Mouse (Mus musculus): ENCODE results near the gene Olfr547.
"Not testable (repeated sequence)": the region's sequence is repeated elsewhere in the genome, so short reads cannot be mapped to it uniquely, and the experiment has no call there.

Olfr547 gene

GRCm38 (mm10) chr7:102534449-102534848, at the start of gene Olfr547:
Gene Olfr547, plus strand, starts transcription at chr7:102534749.
- DNase-seq (ENCODE audit: low spot score) = no peak

DNA sequence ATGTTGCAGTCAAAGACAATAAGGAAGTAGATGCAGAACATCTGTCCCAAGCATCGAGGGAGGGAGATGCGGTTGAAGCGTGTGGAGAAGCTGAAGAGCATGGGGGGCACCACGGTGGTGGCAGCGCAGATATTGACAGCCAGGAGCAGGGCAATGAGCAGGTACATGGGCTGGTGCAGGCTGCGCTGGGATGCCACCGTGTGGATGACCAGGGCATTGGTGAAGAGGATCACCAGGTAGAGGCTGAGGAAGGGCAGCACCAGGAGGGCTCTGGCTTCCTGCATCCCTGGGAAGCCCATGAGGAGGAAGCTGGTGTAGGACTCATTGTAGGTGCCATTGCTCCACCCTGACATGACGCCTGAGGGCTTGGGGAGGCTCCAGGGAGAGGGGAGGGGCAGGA, 49.8 kb upstream of the Olfr547 start:
- DNase-seq (ENCODE audit: low spot score) = not testable (repeated sequence)

DNA sequence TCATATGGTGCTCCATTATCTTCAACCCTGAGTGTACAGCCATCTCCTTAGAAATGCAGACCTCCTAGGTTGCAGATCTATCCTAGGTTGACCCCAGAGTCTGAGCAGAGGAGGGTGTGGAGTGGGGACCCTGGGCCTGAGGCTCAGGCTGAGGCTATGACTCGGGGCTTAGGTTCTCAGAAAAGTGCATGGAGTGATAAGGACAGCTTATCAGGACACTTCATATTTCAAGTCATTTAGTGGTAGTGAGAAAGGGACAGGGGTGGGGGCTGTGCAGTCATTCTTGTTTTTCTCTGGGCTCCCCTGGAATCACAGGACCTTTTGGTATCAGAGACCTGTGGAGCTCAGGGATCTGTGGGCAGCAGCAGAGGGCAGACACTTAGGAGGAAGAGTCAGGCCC, 48.4 kb upstream of the Olfr547 start:
- DNase-seq (ENCODE audit: low spot score) = no peak

GRCm38 (mm10) chr7:102488161-102488560, 46.4 kb upstream of the Olfr547 start, which contains the start of gene Olfr544:
Gene Olfr544, minus strand, starts transcription at chr7:102488313.
- DNase-seq (ENCODE audit: low spot score) = no peak

- not testable (repeated sequence) for DNase-seq (ENCODE audit: low spot score)
These were observed 40.1 kb upstream of the Olfr547 start for GRCm38 (mm10) chr7:102494416-102494815.

DNA sequence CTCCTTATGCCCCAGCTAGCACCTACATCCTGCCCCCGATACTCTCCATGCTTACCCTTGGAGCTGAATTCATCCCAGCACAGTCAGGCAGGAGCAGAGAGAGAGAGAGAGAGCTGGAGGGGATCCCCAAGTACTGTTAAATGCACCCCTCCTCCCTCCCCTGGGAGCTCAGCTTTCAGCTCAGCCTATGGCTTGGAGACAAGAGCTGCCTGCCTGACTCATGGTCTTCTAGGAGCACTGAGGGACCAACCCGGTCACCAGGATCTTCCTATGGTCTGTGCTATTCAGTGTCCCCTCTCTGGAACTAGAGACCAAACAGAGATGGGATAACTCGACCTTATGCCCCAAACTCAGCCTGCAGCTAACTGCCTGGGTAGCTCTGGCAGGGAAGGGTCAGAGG, 35.1 kb upstream of the Olfr547 start, which contains the start of gene Olfr545:
Gene Olfr545 (minus strand): TSS at position 101 of the 400 bp plus-strand sequence.
- DNase-seq (ENCODE audit: low spot score) = no peak

GRCm38 (mm10) chr7:102501986-102502385, 32.6 kb upstream of the Olfr547 start:
- DNase-seq (ENCODE audit: low spot score) = no peak

GRCm38 (mm10) chr7:102506848-102507247, 27.7 kb upstream of the Olfr547 start:
- peak; percentile 86 for DNase-seq (ENCODE audit: low spot score)

GRCm38 (mm10) chr7:102508066-102508465, 26.5 kb upstream of the Olfr547 start:
- no peak for DNase-seq (ENCODE audit: low spot score)

DNA sequence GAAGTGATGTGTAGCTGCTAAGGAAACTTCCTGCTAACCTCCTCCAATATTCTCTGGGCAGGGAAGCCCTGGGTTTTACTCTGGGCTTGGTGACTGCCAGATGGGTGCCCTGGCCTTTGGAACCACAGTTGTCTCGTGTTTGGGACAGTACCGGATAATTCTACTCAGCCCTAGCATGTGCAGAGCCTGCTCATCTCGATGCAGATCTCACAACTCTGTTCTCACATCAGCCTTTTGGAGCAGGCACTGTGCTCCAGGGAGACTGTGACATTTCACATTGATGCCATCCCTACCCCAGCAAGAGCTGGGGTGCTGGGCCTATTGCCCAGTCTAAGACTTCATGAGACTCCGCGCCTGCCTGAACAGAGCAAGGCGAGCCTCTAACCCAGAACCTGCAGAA, 25.9 kb upstream of the Olfr547 start:
- no peak for DNase-seq (ENCODE audit: low spot score)

DNA sequence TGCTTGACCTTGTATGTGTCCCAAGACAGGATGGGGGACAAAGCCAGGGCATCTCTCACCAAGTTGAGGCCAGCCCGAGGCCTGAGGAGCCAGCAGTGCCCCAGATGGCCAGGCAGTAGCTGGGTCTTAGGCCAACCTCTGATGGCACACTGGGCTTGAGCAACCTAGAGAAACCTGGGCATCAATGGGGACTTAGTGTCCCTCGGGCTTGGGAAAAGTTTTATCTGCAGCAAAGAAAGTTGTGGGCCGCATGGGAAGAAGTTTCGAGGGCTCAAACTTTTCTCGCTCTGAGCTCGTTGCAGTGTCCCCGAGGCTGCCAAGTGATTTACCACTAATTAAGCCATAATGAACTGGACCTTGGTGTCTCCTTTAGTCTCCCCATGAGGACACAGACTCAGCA, 24.8 kb upstream of the Olfr547 start:
- DNase-seq (ENCODE audit: low spot score) = no peak

GRCm38 (mm10) chr7:102511927-102512326, 22.6 kb upstream of the Olfr547 start:
- DNase-seq (ENCODE audit: low spot score) = no peak

- peak; percentile 91 for DNase-seq (ENCODE audit: low spot score)
These were observed 21.6 kb upstream of the Olfr547 start for GRCm38 (mm10) chr7:102512814-102513435.

DNA sequence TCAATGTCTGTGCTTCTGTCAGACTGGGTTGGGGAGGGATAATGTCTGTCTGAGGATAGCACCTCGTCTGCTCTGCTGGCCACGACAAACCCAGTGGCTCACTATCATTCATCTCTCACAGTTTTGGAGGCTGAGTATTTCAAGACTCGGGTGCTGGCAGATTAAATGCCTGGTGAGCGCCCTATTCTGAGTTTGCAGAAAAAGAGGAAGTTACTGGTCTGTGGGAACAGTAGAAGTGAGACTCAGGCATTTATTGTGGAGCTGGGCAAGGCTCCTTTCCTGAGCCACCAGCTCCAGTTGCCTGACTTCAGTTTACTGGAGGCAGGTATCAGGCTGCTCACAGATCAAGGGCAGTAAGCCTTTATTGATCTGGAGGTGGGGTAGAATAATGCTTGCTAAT, 20.4 kb upstream of the Olfr547 start:
- DNase-seq (ENCODE audit: low spot score) = no peak

DNA sequence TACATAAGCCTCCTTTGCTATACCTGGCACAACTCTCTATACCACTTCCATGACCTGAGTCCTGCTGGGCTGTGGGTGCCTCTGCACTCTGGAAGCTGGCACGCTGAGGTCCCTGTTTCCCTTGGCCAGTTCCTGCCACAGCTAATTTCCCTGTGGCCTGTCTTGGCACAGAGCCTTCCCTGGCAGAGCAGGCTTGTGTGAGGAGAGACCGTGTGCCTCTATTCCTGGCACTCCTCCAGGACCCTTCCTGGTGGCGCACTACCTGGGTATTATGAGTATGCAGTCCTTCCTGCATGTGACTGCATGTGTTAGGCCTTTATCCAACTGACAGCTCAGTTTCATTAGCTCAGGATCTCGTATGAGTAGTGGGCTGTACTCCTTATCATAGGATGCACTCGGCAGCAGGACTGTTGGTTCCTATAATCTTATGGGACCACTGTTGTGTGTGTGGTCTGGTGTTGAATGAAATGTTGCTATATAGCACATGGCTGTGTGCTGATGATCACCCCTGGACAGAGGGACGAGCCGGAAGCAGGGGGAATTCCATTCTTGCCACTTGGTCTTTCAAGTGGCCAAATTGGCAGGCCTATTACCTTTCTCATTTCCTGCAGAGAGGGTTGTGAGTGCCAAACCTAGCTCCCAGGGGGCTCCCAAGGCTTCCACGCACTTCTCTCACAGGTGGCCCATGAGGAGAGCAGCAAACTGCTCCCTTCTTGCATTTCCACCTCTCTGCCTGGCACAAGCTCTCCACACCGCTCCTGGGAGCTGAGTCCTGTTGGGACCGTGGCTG, 18.1 kb upstream of the Olfr547 start:
- DNase-seq (ENCODE audit: low spot score) = no peak

DNA sequence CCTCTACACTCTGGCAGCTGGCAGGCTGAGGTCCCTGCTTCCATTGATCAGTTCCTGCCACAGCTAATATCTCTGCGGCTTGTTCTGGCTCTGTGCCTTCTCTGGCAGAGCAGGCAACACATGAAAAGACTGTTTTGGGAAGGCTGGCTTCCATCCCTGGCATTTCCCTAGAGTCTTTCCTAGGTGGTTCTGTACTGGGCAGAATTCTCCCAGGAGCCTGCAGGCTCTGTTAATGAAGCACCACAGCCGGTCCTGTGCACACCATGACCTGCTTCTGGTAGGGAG, 17.6 kb upstream of the Olfr547 start:
- no peak for DNase-seq (ENCODE audit: low spot score)

DNA sequence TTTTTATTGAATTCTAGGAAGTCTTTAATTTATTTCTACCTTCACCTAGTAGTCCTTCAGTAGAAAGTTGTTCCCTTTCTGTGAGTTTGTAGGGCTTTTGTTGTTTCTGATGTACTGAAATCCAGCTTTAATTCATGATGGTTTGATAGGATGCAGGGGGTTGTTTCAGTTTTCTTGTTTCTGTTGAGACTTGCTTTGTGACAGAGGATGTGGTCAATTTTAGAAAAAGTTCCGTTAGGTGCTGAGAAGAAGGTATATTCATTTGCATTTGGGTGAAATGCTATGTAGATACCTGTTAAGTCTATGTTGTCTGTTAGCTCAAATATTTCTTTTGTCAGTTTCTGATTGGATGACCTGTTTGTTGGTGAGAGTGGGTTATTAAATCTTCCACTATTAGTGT, 5.5 kb upstream of the Olfr547 start:
- DNase-seq (ENCODE audit: low spot score) = no peak

GRCm38 (mm10) chr7:102540596-102540995, 6.0 kb downstream of the Olfr547 start, which contains the start of gene Olfr548-ps1:
Gene Olfr548-ps1, plus strand, starts transcription at chr7:102540896.
- no peak for DNase-seq (ENCODE audit: low spot score)

DNA sequence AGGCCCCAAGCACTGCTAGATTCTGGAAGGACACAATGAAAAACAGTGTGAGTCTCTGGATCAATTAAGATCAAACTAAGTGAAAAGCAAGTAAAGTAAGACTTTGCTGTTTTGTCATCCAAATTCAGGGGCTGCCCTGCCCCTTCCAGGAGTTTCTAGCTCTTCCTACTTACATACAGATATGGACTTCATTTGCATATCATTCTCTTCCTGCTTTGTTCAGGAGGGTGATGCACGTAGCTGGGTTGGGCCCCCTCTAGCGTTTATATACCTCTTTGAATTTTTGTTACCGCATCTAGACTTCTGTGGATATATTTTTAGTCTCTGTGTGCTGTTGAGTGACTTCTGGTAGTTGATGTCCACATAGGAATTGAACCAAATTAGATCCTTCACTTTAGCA, 6.7 kb downstream of the Olfr547 start:
- no peak for DNase-seq (ENCODE audit: low spot score)

DNA sequence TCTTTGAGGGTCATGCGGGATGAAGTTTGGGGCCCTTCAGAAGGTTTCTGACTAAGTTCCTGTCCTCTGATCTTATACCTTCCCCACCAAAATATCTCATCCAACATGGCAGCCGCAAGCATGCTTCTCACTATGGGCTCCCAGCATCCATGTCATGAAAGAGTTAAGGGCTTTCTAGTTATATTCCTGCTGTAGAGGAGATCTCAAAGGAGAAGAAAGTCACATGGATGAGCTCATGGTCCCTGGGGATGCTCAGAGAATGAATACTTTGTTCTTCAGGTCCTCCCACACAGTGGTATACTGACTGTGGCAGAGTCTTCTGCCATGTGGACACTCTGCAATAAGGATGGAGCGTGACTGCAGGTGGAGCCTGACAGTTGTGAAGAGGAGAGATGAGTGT, 15.0 kb downstream of the Olfr547 start, which contains the start of gene Olfr549:
Gene Olfr549 (plus strand): TSS at position 301 of the 400 bp plus-strand sequence.
- no peak for DNase-seq (ENCODE audit: low spot score)

DNA sequence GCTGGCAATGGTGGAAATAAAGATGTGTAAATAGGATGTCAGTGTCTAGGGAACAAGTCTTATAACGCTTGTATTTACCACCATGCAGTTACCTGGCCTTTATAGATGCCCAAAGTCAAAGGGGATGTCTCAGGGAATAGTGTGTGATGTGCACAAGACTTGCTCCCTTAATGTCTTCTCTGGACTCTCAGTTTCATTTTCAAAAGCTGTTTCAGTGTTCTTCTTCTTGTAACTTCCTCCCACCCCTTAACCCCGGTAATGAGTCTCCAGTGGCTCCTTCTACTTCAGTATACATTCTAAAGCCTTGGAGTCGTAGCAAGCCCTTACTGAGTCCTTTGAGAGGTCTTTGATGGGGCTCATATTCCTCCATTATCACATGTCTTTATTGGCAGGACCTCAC, 18.7 kb downstream of the Olfr547 start:
- DNase-seq (ENCODE audit: low spot score) = no peak

GRCm38 (mm10) chr7:102564999-102565997, 30.7 kb downstream of the Olfr547 start, which contains the start of gene Trim21:
Gene Trim21, minus strand, starts transcription at chr7:102565486.
- DNase-seq (ENCODE audit: low spot score) = peak; percentile 90
